Mouse (Mus musculus) thymus, adult 2 months (tissue): ENCODE data around the gene Zdhhc6.

ENCODE experiments used
- CTCF ChIP-seq: fragments of 200-500 bp; IDR thresholded peaks from 2 replicates; pipeline ENCODE4 v1.5.1; 2012; ENCODE audit warnings: mild to moderate bottlenecking, control low read depth, low read length, moderate library complexity, borderline replicate concordance; ENCODE audit not compliant: control insufficient read depth, poor library complexity, insufficient read depth; ENCODE audit errors: extremely low read depth
- POLR2A ChIP-seq: fragments of 200-500 bp; IDR thresholded peaks from 2 replicates; pipeline ENCODE4 v1.6.1; 2012; ENCODE audit warnings: mild to moderate bottlenecking, low read length, control low read depth, moderate library complexity; ENCODE audit not compliant: control insufficient read depth, poor library complexity, insufficient read depth; ENCODE audit errors: extremely low read depth

- TF ChIP-seq CTCF, result no peak
- TF ChIP-seq POLR2A, result no peak
These were observed 3.2 kb upstream of the Zdhhc6 start for GRCm38 (mm10) chr19:55319036-55319435.
